Mouse (Mus musculus): ENCODE data around the gene Prkn. TPM values are rescaled to one million over a fixed set of nuclear protein-coding genes. Genes with fewer than 3 reads are reported as not detected.

Gene Prkn
- polyA plus RNA-seq, 1 experiment from 2014 or later = 6.6 TPM

- Histone ChIP-seq H3K36me3 (ENCODE audit: control insufficient read depth, insufficient read depth, low read length) (no peaks in the 10 kb centered on the region), H3K9ac (ENCODE audit: low read depth, low read length) (no peak overlapping the region), H3K9me3 (replicated peaks; ENCODE audit: control insufficient read depth, low read length, poor library complexity, severe bottlenecking) (no peaks in the 10 kb centered on the region), H3K4me3 (ENCODE audit: low read depth, low read length) (no peak overlapping the region), H3K27ac (ENCODE audit: low read length) (no peak overlapping the region), H3K4me2 (ENCODE audit: low read length) (no peak overlapping the region), H3K4me1 (ENCODE audit: control insufficient read depth, insufficient read depth, low read length) (peaks cover 9% of the 10 kb centered on the region), H3K27me3 (ENCODE audit: control insufficient read depth, insufficient read depth, low read depth, low read length) (no peaks in the 10 kb centered on the region)
- ATAC-seq = no peak
- 43% methylated on average over 3 of the region's 3 CpGs for WGBS
Measured at GRCm38 (mm10) chr17:11765117-11765516, 924.9 kb downstream of the Prkn start.

GRCm38 (mm10) chr17:11765581-11765980 lies 925.4 kb downstream of the Prkn start:
- WGBS = 13% methylated on average over 2 of the region's 2 CpGs
- Histone ChIP-seq H3K4me1 (ENCODE audit: control insufficient read depth, insufficient read depth, low read length) (peaks cover 9% of the 10 kb centered on the region), H3K36me3 (ENCODE audit: control insufficient read depth, insufficient read depth, low read length) (no peaks in the 10 kb centered on the region), H3K27ac (ENCODE audit: low read length) (no peak overlapping the region), H3K4me3 (ENCODE audit: low read depth, low read length) (no peak overlapping the region), H3K27me3 (ENCODE audit: control insufficient read depth, insufficient read depth, low read depth, low read length) (no peaks in the 10 kb centered on the region), H3K9ac (ENCODE audit: low read depth, low read length) (no peak overlapping the region), H3K4me2 (ENCODE audit: low read length) (no peak overlapping the region), H3K9me3 (replicated peaks; ENCODE audit: control insufficient read depth, low read length, poor library complexity, severe bottlenecking) (no peaks in the 10 kb centered on the region)
- ATAC-seq = no peak

- Histone ChIP-seq H3K4me2 (ENCODE audit: low read length) (no peak overlapping the region), H3K9me3 (replicated peaks; ENCODE audit: control insufficient read depth, low read length, poor library complexity, severe bottlenecking) (no peaks in the 10 kb centered on the region), H3K9ac (ENCODE audit: low read depth, low read length) (no peak overlapping the region), H3K36me3 (ENCODE audit: control insufficient read depth, insufficient read depth, low read length) (no peaks in the 10 kb centered on the region), H3K4me1 (ENCODE audit: control insufficient read depth, insufficient read depth, low read length) (peaks cover 9% of the 10 kb centered on the region), H3K27ac (ENCODE audit: low read length) (no peak overlapping the region), H3K27me3 (ENCODE audit: control insufficient read depth, insufficient read depth, low read depth, low read length) (no peaks in the 10 kb centered on the region), H3K4me3 (ENCODE audit: low read depth, low read length) (no peak overlapping the region)
- no peak for ATAC-seq
- 92% methylated on average over 4 of the region's 4 CpGs for WGBS
Measured at GRCm38 (mm10) chr17:11767301-11767700, 927.1 kb downstream of the Prkn start.

GRCm38 (mm10) chr17:11768345-11768744 lies 928.2 kb downstream of the Prkn start:
- Histone ChIP-seq H3K4me2 (ENCODE audit: low read length) (no peak overlapping the region), H3K27me3 (ENCODE audit: control insufficient read depth, insufficient read depth, low read depth, low read length) (no peaks in the 10 kb centered on the region), H3K9ac (ENCODE audit: low read depth, low read length) (no peak overlapping the region), H3K27ac (ENCODE audit: low read length) (no peak overlapping the region), H3K4me1 (ENCODE audit: control insufficient read depth, insufficient read depth, low read length) (peaks cover 9% of the 10 kb centered on the region), H3K36me3 (ENCODE audit: control insufficient read depth, insufficient read depth, low read length) (no peaks in the 10 kb centered on the region), H3K9me3 (replicated peaks; ENCODE audit: control insufficient read depth, low read length, poor library complexity, severe bottlenecking) (no peaks in the 10 kb centered on the region), H3K4me3 (ENCODE audit: low read depth, low read length) (no peak overlapping the region)
- ATAC-seq = no peak
- WGBS = 94% methylated on average over 4 of the region's 4 CpGs

GRCm38 (mm10) chr17:11768971-11769370 lies 928.8 kb downstream of the Prkn start:
- Histone ChIP-seq H3K4me2 (ENCODE audit: low read length) (no peak overlapping the region), H3K4me3 (ENCODE audit: low read depth, low read length) (no peak overlapping the region), H3K9me3 (replicated peaks; ENCODE audit: control insufficient read depth, low read length, poor library complexity, severe bottlenecking) (no peaks in the 10 kb centered on the region), H3K4me1 (ENCODE audit: control insufficient read depth, insufficient read depth, low read length) (peaks cover 9% of the 10 kb centered on the region), H3K36me3 (ENCODE audit: control insufficient read depth, insufficient read depth, low read length) (no peaks in the 10 kb centered on the region), H3K27me3 (ENCODE audit: control insufficient read depth, insufficient read depth, low read depth, low read length) (no peaks in the 10 kb centered on the region), H3K9ac (ENCODE audit: low read depth, low read length) (no peak overlapping the region), H3K27ac (ENCODE audit: low read length) (no peak overlapping the region)
- ATAC-seq = no peak
- 87% methylated on average over 1 of the region's 1 CpGs for WGBS

- H3K4me2 ChIP-seq (ENCODE audit: low read length) = no peak overlapping the region
- H3K9ac ChIP-seq (ENCODE audit: low read depth, low read length) = no peak overlapping the region
- WGBS = 71% methylated on average over 3 of the region's 3 CpGs
- no peak for ATAC-seq
- H3K4me1 ChIP-seq (ENCODE audit: control insufficient read depth, insufficient read depth, low read length) = peaks cover 9% of the 10 kb centered on the region
- H3K36me3 ChIP-seq (ENCODE audit: control insufficient read depth, insufficient read depth, low read length) = no peaks in the 10 kb centered on the region
- H3K27ac ChIP-seq (ENCODE audit: low read length) = no peak overlapping the region
- H3K4me3 ChIP-seq (ENCODE audit: low read depth, low read length) = no peak overlapping the region
- H3K9me3 ChIP-seq (replicated peaks; ENCODE audit: control insufficient read depth, low read length, poor library complexity, severe bottlenecking) = no peaks in the 10 kb centered on the region
- H3K27me3 ChIP-seq (ENCODE audit: control insufficient read depth, insufficient read depth, low read depth, low read length) = no peaks in the 10 kb centered on the region
Measured at GRCm38 (mm10) chr17:11769513-11769912, 929.3 kb downstream of the Prkn start.

- Histone ChIP-seq H3K4me2 (ENCODE audit: low read length) (no peak overlapping the region), H3K27ac (ENCODE audit: low read length) (no peak overlapping the region), H3K9me3 (replicated peaks; ENCODE audit: control insufficient read depth, low read length, poor library complexity, severe bottlenecking) (no peaks in the 10 kb centered on the region), H3K4me3 (ENCODE audit: low read depth, low read length) (no peak overlapping the region), H3K27me3 (ENCODE audit: control insufficient read depth, insufficient read depth, low read depth, low read length) (no peaks in the 10 kb centered on the region; the same call in 1 of the 2 replicates), H3K9ac (ENCODE audit: low read depth, low read length) (no peak overlapping the region), H3K4me1 (ENCODE audit: control insufficient read depth, insufficient read depth, low read length) (no peaks in the 10 kb centered on the region), H3K36me3 (ENCODE audit: control insufficient read depth, insufficient read depth, low read length) (no peaks in the 10 kb centered on the region)
- 89% methylated on average over 10 of the region's 12 CpGs for WGBS
- ATAC-seq = no peak
Measured at GRCm38 (mm10) chr17:11779547-11779946, 939.4 kb downstream of the Prkn start.

- H3K9me3 ChIP-seq (replicated peaks; ENCODE audit: control insufficient read depth, low read length, poor library complexity, severe bottlenecking) = no peaks in the 10 kb centered on the region
- H3K36me3 ChIP-seq (ENCODE audit: control insufficient read depth, insufficient read depth, low read length) = no peaks in the 10 kb centered on the region
- no peak overlapping the region for H3K4me2 ChIP-seq (ENCODE audit: low read length)
- H3K4me3 ChIP-seq (ENCODE audit: low read depth, low read length) = no peak overlapping the region
- no peak overlapping the region for H3K27ac ChIP-seq (ENCODE audit: low read length)
- no peak overlapping the region for H3K9ac ChIP-seq (ENCODE audit: low read depth, low read length)
- no peaks in the 10 kb centered on the region for H3K4me1 ChIP-seq (ENCODE audit: control insufficient read depth, insufficient read depth, low read length)
- no peaks in the 10 kb centered on the region; the same call in 1 of the 2 replicates for H3K27me3 ChIP-seq (ENCODE audit: control insufficient read depth, insufficient read depth, low read depth, low read length)
- WGBS = 74% methylated on average over 2 of the region's 2 CpGs
- ATAC-seq = no peak
Measured at GRCm38 (mm10) chr17:11780005-11780404, 939.8 kb downstream of the Prkn start.

GRCm38 (mm10) chr17:11780805-11781481 lies 940.8 kb downstream of the Prkn start:
- Histone ChIP-seq H3K4me1 (ENCODE audit: control insufficient read depth, insufficient read depth, low read length) (no peaks in the 10 kb centered on the region), H3K4me3 (ENCODE audit: low read depth, low read length) (no peak overlapping the region), H3K27me3 (ENCODE audit: control insufficient read depth, insufficient read depth, low read depth, low read length) (no peaks in the 10 kb centered on the region; the same call in 1 of the 2 replicates)

More at GRCm38 (mm10) chr17:11780805-11781481, 940.8 kb downstream of the Prkn start:
- Histone ChIP-seq H3K9ac (ENCODE audit: low read depth, low read length) (no peak overlapping the region), H3K36me3 (ENCODE audit: control insufficient read depth, insufficient read depth, low read length) (no peaks in the 10 kb centered on the region), H3K9me3 (replicated peaks; ENCODE audit: control insufficient read depth, low read length, poor library complexity, severe bottlenecking) (no peaks in the 10 kb centered on the region), H3K4me2 (ENCODE audit: low read length) (no peak overlapping the region), H3K27ac (ENCODE audit: low read length) (no peak overlapping the region)
- ATAC-seq = no peak
- WGBS = 39% methylated on average over 12 of the region's 12 CpGs
